Mouse (Mus musculus) forebrain, embryonic 11.5 days (tissue): ENCODE measurements around the gene Cdcp1. TPM values are rescaled to one million over a fixed set of nuclear protein-coding genes. Genes with fewer than 3 reads are reported as not detected.

Source experiments
- ATAC-seq: fragments of 200-750 bp; cut with Nextera tagmentation; replicated peaks from 2 replicates; pipeline ENCODE4 v1.8.0; 2017; ENCODE audit warnings: moderate TSS enrichment; ENCODE audit not compliant: low FRiP score
- DNase-seq: peaks from one replicate; pipeline ENCODE4 v3.0.0-alpha.2; 2017; ENCODE audit warnings: low spot score
- H3K27ac ChIP-seq: fragments of 300-500 bp; sonication (generic); 2 replicates; pipeline ENCODE4 v1.5.1; 2014; ENCODE audit warnings: low read depth, low read length
- H3K27me3 ChIP-seq: fragments of 300-500 bp; sonication (generic); 2 replicates; pipeline ENCODE4 v1.6.1; 2014; ENCODE audit warnings: mild to moderate bottlenecking, low read length, mixed read lengths; ENCODE audit not compliant: control insufficient read depth, insufficient read depth
- H3K36me3 ChIP-seq: fragments of 300-500 bp; sonication (generic); 2 replicates; pipeline ENCODE4 v1.6.1; 2014; ENCODE audit warnings: mild to moderate bottlenecking, low read length, moderate library complexity, mixed read lengths; ENCODE audit not compliant: control insufficient read depth, insufficient read depth
- H3K4me1 ChIP-seq: fragments of 300-500 bp; sonication (generic); replicated peaks from 2 replicates; pipeline ENCODE4 v1.6.1; 2014; ENCODE audit warnings: low read length, mixed read lengths; ENCODE audit not compliant: control insufficient read depth, insufficient read depth
- H3K4me2 ChIP-seq: fragments of 300-500 bp; sonication (generic); 2 replicates; pipeline ENCODE4 v1.6.1; 2014; ENCODE audit warnings: low read depth, mild to moderate bottlenecking, low read length, moderate library complexity, mixed read lengths; ENCODE audit not compliant: severe bottlenecking
- H3K4me3 ChIP-seq: fragments of 300-500 bp; sonication (generic); 2 replicates; pipeline ENCODE4 v1.5.1; 2014; ENCODE audit warnings: low read depth, low read length
- H3K9ac ChIP-seq: fragments of 300-500 bp; sonication (generic); 2 replicates; pipeline ENCODE4 v1.6.1; 2014; ENCODE audit warnings: low read length
- H3K9me3 ChIP-seq: fragments of 300-500 bp; sonication (generic); 2 replicates; pipeline ENCODE4 v1.6.1; 2016; ENCODE audit warnings: low read length, mixed read lengths; ENCODE audit not compliant: control insufficient read depth
- WGBS: fragments of 180-500 bp; shearing (Covaris S2); extraction: QIAGEN DNeasy Blood & Tissue Kit; methylation state at CpG from one replicate; pipeline ENCODE4 v1.1.7; 2014; 5-methylcytosine and 5-hydroxymethylcytosine counted together
- polyA plus RNA-seq: library from polyadenylated mRNA; unstranded; fragments of >200 nt; fragmentation: Nextera tagmentation; extraction: Ambion mirVana; gene quantifications from 2 replicates; pipeline ENCODE4 v1.2.1, GENCODE M21; 2014

The Cdcp1 gene
- polyA plus RNA-seq: 0.41 and 0.63 TPM in 2 replicates

- Histone ChIP-seq H3K4me3 (peak within 1 kb of the TSS; percentile 17), H3K4me2 (peak within 1 kb of the TSS; percentile 49; the same call in 1 of the 2 replicates), H3K36me3 (no peaks in the 10 kb centered on the region), H3K9ac (no peak within 1 kb of the TSS), H3K9me3 (no peaks in the 10 kb centered on the region), H3K27ac (no peak within 1 kb of the TSS), H3K27me3 (peaks cover 15% of the 10 kb centered on the region), H3K4me1 (no peaks in the 10 kb centered on the region; the same call in 1 of the 2 replicates)
- ATAC-seq (no peak), DNase-seq (no peak)
- 5% methylated on average over 44 of the region's 45 CpGs for WGBS
Observed at GRCm38 (mm10) chr9:123215621-123216440, at the start of gene Cdcp1. TSS of gene Cdcp1 (minus strand) at chr9:123216038.

- Histone ChIP-seq H3K4me1 (no peaks in the 10 kb centered on the region), H3K27me3 (peaks cover 2% of the 10 kb centered on the region; the same call in 1 of the 2 replicates), H3K9ac (peak within 1 kb of the TSS; percentile 43), H3K4me2 (peak within 1 kb of the TSS; percentile 86), H3K27ac (no peak within 1 kb of the TSS), H3K36me3 (no peaks in the 10 kb centered on the region), H3K4me3 (peak within 1 kb of the TSS; percentile 60), H3K9me3 (no peaks in the 10 kb centered on the region)
- under 1% methylated on average over 38 of the region's 40 CpGs for WGBS
- peak; percentile 93 for ATAC-seq
- peak; percentile 95 for DNase-seq
Observed at GRCm38 (mm10) chr9:123260611-123261021, 44.8 kb upstream of the Cdcp1 start, which contains the start of gene Tmem158. TSS of gene Tmem158 (minus strand) at chr9:123260764.

GRCm38 (mm10) chr9:123259896-123260610 is 44.2 kb upstream of the Cdcp1 start:
- under 1% methylated on average over 87 of the region's 92 CpGs for WGBS
- DNase-seq: peak; percentile 81

GRCm38 (mm10) chr9:123259461-123259895 is 43.6 kb upstream of the Cdcp1 start:
- Histone ChIP-seq H3K27me3 (peaks cover 2% of the 10 kb centered on the region; the same call in 1 of the 2 replicates), H3K4me2 (peak overlapping the region; percentile 86), H3K36me3 (no peaks in the 10 kb centered on the region), H3K4me3 (peak overlapping the region; percentile 60), H3K4me1 (no peaks in the 10 kb centered on the region), H3K27ac (no peak overlapping the region), H3K9me3 (no peaks in the 10 kb centered on the region), H3K9ac (peak overlapping the region; percentile 43)
- under 1% methylated on average over 40 of the region's 45 CpGs for WGBS
- ATAC-seq (peak; percentile 85), DNase-seq (peak; percentile 92)

More at GRCm38 (mm10) chr9:123259896-123260610, 44.2 kb upstream of the Cdcp1 start:
- Histone ChIP-seq H3K4me2 (peak overlapping the region; percentile 86), H3K27me3 (peaks cover 2% of the 10 kb centered on the region; the same call in 1 of the 2 replicates), H3K9me3 (no peaks in the 10 kb centered on the region), H3K9ac (peak overlapping the region; percentile 43), H3K27ac (no peak overlapping the region), H3K4me1 (no peaks in the 10 kb centered on the region), H3K36me3 (no peaks in the 10 kb centered on the region), H3K4me3 (peak overlapping the region; percentile 60)
- ATAC-seq: peak; percentile 79

GRCm38 (mm10) chr9:123258796-123259195 is 43.0 kb upstream of the Cdcp1 start:
- 31% methylated on average over 10 of the region's 10 CpGs for WGBS
- Histone ChIP-seq H3K27ac (no peak overlapping the region), H3K9me3 (no peaks in the 10 kb centered on the region), H3K27me3 (peaks cover 2% of the 10 kb centered on the region; the same call in 1 of the 2 replicates), H3K9ac (no peak overlapping the region), H3K4me2 (no peak overlapping the region), H3K4me1 (no peaks in the 10 kb centered on the region), H3K4me3 (no peak overlapping the region; the same call in 1 of the 2 replicates), H3K36me3 (no peaks in the 10 kb centered on the region)
- DNase-seq (no peak), ATAC-seq (no peak)

GRCm38 (mm10) chr9:123255736-123256135 is 39.9 kb upstream of the Cdcp1 start:
- Histone ChIP-seq H3K4me3 (no peak overlapping the region), H3K36me3 (no peaks in the 10 kb centered on the region), H3K4me1 (no peaks in the 10 kb centered on the region), H3K9me3 (no peaks in the 10 kb centered on the region), H3K4me2 (no peak overlapping the region), H3K27ac (no peak overlapping the region), H3K27me3 (peaks cover 2% of the 10 kb centered on the region; the same call in 1 of the 2 replicates), H3K9ac (no peak overlapping the region)
- ATAC-seq (no peak), DNase-seq (no peak)
- WGBS: 84% methylated on average over 3 of the region's 3 CpGs

- Histone ChIP-seq H3K27ac (no peak overlapping the region), H3K4me1 (no peaks in the 10 kb centered on the region), H3K9ac (no peak overlapping the region), H3K4me2 (no peak overlapping the region), H3K27me3 (no peaks in the 10 kb centered on the region), H3K9me3 (no peaks in the 10 kb centered on the region), H3K36me3 (no peaks in the 10 kb centered on the region), H3K4me3 (no peak overlapping the region)
- WGBS: 73% methylated on average over 1 of the region's 1 CpGs
- DNase-seq: no peak
- ATAC-seq: no peak
Observed at GRCm38 (mm10) chr9:123247992-123248391, 32.2 kb upstream of the Cdcp1 start.

GRCm38 (mm10) chr9:123245146-123245545 is 29.3 kb upstream of the Cdcp1 start:
- Histone ChIP-seq H3K27me3 (no peaks in the 10 kb centered on the region), H3K4me2 (no peak overlapping the region), H3K4me3 (no peak overlapping the region), H3K9ac (no peak overlapping the region), H3K9me3 (no peaks in the 10 kb centered on the region), H3K36me3 (no peaks in the 10 kb centered on the region), H3K27ac (no peak overlapping the region), H3K4me1 (no peaks in the 10 kb centered on the region)
- 75% methylated on average over 4 of the region's 4 CpGs for WGBS
- DNase-seq (no peak), ATAC-seq (no peak)
